Mouse (Mus musculus): ENCODE measurements around the gene Catsperd. TPM values are rescaled to one million over a fixed set of nuclear protein-coding genes. Genes with fewer than 3 reads are reported as not detected.
"Not testable (repeated sequence)": the region's sequence is repeated elsewhere in the genome, so short reads cannot be mapped to it uniquely, and the experiment has no call there.

Catsperd gene
- total and polyA plus RNA-seq, 3 experiments = 0.46 to 1.1 TPM; not detected in 1

DNA sequence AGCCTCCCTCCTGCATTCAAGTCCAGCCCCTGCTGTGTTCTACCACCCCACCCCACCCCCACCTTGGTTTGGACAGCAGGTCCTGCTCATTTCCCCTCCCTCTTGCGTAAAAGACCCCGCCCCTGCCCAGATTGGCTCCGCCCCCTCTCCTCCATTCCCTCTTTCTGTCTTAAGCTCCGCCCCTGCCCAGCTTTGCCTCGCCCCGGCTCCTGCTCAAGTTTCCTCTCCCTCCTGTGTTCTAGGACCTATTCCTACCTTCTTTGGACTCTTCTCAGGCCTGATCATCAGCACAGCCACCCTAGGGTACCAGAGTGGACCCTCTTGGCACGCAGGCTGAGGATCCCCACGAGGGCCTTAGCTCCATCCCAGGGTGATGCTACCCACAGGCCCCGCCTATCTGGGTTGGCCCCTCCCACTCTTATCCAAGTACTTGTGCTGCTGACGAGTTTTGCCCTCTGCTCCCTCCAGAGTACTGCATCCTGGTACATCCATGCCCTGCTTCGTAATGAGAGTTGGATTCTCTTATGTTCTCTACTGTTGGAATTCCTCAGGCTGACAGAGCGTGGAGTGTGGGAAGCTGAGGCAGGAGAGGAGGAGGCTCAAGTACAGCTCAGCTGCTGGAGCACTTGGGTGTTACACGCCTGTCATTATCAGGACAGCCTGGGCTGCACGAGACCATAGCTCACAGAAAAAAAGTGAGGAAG lies 15.9 kb upstream of the Catsperd start (continued):
- TF ChIP-seq NRF1 (IDR thresholded peaks at IDR 0.05; ENCODE audit: insufficient read depth, low read depth, low read length, poor library complexity, severe bottlenecking) = 0 out of 2 replicates have a peak, but pooled peaks have one; percentile 6
- peak; percentile 70 for TF ChIP-seq MAX (IDR thresholded peaks at IDR 0.05; ENCODE audit: low read length)
- no peak for TF ChIP-seq RAD21 (IDR thresholded peaks at IDR 0.05; ENCODE audit: low read depth, low read length)
- TF ChIP-seq GATA1 (IDR thresholded peaks at IDR 0.05; ENCODE audit: low read depth, low read length) = 0 out of 2 replicates have a peak, but pooled peaks have one; percentile 42
- TF ChIP-seq ETS1 (IDR thresholded peaks at IDR 0.05; ENCODE audit: low read depth, low read length) = peak; percentile 40; the same call in 1 of the 2 replicates
- peak; percentile 95 for TF ChIP-seq BHLHE40 (IDR thresholded peaks at IDR 0.05; ENCODE audit: borderline replicate concordance, low read depth, low read length)
- TF ChIP-seq ZNF384 (IDR thresholded peaks at IDR 0.05; ENCODE audit: low read depth, low read length) = peak; percentile 69
- TF ChIP-seq TCF12 (IDR thresholded peaks at IDR 0.05; ENCODE audit: low read depth, low read length) = 0 out of 2 replicates have a peak, but pooled peaks have one; percentile 29
- TF ChIP-seq HCFC1 (IDR thresholded peaks at IDR 0.05; ENCODE audit: low read depth, low read length) = peak; percentile 36; the same call in 1 of the 2 replicates
- TF ChIP-seq UBTF (IDR thresholded peaks at IDR 0.05; ENCODE audit: borderline replicate concordance, insufficient read depth, low read depth, low read length) = no peak
- TF ChIP-seq RCOR1 (IDR thresholded peaks at IDR 0.05; ENCODE audit: low read depth, low read length) = 0 out of 2 replicates have a peak, but pooled peaks have one; percentile 8
- no peak for TF ChIP-seq MAFK (IDR thresholded peaks at IDR 0.05; ENCODE audit: borderline replicate concordance, low read depth, low read length)
- TF ChIP-seq CHD2 (IDR thresholded peaks at IDR 0.05; ENCODE audit: low read length) = no peak
- no peak for TF ChIP-seq CTCF (IDR thresholded peaks at IDR 0.05 in 2 of 3, conservative IDR thresholded peaks at IDR 0.05 in 1 of 3; ENCODE audit: control insufficient read depth in 1 of 3, insufficient read depth in 1 of 3, low read depth in 2 of 3, low read length in 3 of 3, poor library complexity in 1 of 3, severe bottlenecking in 1 of 3)
- no peak for TF ChIP-seq E2F4 (IDR thresholded peaks at IDR 0.05; ENCODE audit: borderline replicate concordance, low read depth, low read length)
- TF ChIP-seq KAT2A (conservative IDR thresholded peaks at IDR 0.05; ENCODE audit: low read depth, low read length) = 0 out of 2 replicates have a peak, but pooled peaks have one; percentile 22
- peak in 1 of 2 experiments; percentile 71; a peak in 2 of 4 replicates for TF ChIP-seq POLR2A (IDR thresholded peaks at IDR 0.05; ENCODE audit: control insufficient read depth in 1 of 2, insufficient read depth in 1 of 2, low read depth in 1 of 2, low read length in 2 of 2, poor library complexity in 1 of 2)
- TF ChIP-seq ZC3H11A (IDR thresholded peaks at IDR 0.05; ENCODE audit: low read depth, low read length) = no peak
- no peak for TF ChIP-seq GABPA (IDR thresholded peaks at IDR 0.05; ENCODE audit: low read depth, low read length)
- no peak for TF ChIP-seq SMC3 (IDR thresholded peaks at IDR 0.05; ENCODE audit: low read depth, low read length)

- H3K27me3 ChIP-seq (ENCODE audit: control insufficient read depth in 1 of 2, insufficient read depth in 2 of 2, low read length in 2 of 2); DNase-seq (ENCODE audit: low read depth, low spot score); H3K36me3 ChIP-seq (ENCODE audit: control insufficient read depth in 1 of 2, insufficient read depth in 2 of 2, low read length in 2 of 2); H3K9me3 ChIP-seq (replicated peaks; ENCODE audit: insufficient read depth, low read length): not testable (repeated sequence)
- peaks cover 0 to 13% of the 10 kb centered on the region in 2 experiments; a peak in 2 of 4 replicates for H3K4me1 ChIP-seq (ENCODE audit: control insufficient read depth in 1 of 2, insufficient read depth in 2 of 2, low read length in 2 of 2)
- H3K4me3 ChIP-seq (ENCODE audit: control insufficient read depth in 1 of 2, insufficient read depth in 1 of 2, low read depth in 2 of 2, low read length in 2 of 2) = peak overlapping the region; percentile 23 to 63
- peak overlapping the region; percentile 51 for H3K9ac ChIP-seq (ENCODE audit: control insufficient read depth, low read depth, low read length, poor library complexity, severe bottlenecking)
- peak overlapping the region; percentile 78 for H3K27ac ChIP-seq (ENCODE audit: control insufficient read depth, low read depth, low read length)
- TF ChIP-seq TAL1 (IDR thresholded peaks at IDR 0.05; ENCODE audit: low read length) = 0 out of 2 replicates have a peak, but pooled peaks have one; percentile 32
- H3K79me2 ChIP-seq (ENCODE audit: control insufficient read depth, insufficient read depth, low read length, poor library complexity) = peaks cover 39% of the 10 kb centered on the region
These were observed 15.4 kb upstream of the Catsperd start for GRCm38 (mm10) chr17:56612565-56612939.

All from MEL (cell line).